Mouse (Mus musculus) adrenal gland, adult 8-10 months (tissue): Measurements from ENCODE around the gene Ctns. TPM values are rescaled to one million over a fixed set of nuclear protein-coding genes. Genes with fewer than 3 reads are reported as not detected.

Source experiments
- DNase-seq: peaks from one replicate; pipeline ENCODE4 v3.0.0; 2022
- total RNA-seq, 4 experiments: library from RNA; stranded (reverse); gene quantifications; 2 replicates each; pipeline ENCODE4 v1.2.4; 2022

Ctns gene
- total RNA-seq, 4 experiments from 2014 or later, result 15.3 to 26.2 (median 20.2) TPM

DNA sequence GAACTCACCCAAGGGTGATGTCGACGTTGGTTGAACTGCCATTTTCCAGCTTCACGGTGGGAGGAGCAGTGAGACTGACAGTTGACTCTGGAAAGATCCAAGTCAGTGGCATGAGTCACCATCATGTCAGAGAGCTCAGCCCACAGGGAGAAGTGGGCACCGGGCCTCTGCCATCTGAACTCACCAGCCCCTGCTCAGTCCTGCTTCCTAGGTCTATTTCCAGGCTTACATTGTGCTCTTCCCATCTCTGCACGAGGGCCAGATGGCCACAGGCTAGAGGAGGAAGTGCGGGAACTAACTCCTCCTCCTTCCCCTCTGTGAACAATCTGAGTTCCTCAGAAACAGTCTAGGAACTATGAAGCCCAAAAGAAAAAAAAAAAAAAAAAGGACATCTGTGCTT, 5.8 kb downstream of the Ctns start:
- no peak for DNase-seq

DNA sequence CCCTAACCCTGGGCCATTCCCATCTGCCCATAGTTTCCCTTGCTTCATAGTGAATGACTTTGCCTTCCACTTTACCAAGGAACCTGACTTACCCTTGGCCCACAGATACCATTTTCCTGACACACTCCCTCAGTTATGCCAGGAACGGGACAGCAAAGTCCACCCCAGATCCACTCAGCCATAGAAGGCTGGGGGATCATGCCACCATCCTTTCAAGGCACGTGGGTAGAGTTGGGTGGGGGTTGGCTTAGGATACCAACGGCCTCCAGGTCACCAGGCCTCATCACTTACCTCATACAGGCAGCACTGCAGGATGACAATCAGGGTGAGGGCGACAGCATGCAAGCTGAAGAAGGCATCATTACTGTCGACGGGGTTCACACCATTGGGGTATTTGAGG, 11.6 kb downstream of the Ctns start:
- no peak for DNase-seq

DNA sequence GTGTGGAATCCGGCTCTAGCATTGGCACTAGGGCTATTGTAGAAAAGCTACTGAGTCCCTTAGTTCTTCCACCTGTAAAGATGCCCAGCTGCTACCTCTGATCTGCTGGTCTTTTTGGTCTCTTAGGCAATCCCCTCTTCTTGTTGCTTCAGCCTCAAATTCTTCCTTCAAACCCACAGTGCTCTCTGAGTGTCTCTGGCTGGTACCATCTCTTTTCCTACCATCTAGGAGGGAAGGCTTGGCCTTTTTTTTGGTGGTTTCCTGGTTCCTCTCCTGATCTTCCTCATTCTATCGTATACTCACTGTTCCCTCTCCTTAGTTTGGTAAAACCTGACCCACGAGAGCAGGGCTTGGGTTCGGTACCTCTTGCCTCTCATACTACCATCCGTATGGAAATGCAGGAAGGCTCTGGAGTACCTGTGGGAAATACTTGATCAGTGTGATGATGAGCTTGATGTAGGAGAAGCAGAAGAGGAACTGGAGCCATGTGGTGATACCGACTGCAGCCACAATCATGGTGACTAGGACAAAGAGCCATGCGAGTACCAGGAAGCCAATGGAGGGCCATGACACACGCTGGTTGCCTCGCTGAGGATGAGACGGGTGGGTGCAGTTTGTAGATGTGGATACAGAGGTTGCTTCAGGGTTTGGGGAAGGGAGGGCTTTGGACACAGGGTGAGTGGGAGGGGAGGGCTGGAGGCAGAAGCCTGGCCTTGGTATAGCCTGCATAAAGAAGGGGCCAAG, 12.8 kb downstream of the Ctns start:
- no peak for DNase-seq

DNA sequence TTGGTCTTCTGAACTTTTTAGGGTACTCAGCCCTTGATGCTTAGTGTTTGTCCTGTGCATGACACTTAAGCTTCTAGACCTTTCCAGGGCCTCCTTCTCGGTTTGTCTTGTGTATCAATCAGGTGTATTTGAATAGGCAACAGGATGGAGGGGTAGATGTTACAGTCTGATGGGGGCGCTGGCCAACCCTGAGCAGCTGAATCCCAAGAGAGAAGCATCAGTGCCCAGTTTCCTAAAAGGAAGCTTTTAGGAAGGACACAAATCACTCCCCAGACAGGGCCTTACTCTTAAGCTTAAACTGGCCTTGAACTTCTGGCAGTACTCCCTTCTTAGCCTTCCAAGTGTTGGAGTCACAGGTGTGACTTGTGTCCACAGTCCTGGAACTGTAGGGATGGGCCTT, 20.9 kb downstream of the Ctns start:
- DNase-seq, result no peak

GRCm38 (mm10) chr11:73177509-73177875, 21.4 kb downstream of the Ctns start:
- peak; percentile 76 for DNase-seq

GRCm38 (mm10) chr11:73176608-73177508, 22.0 kb downstream of the Ctns start, which contains the start of the genes Emc6 and Tax1bp3:
TSS of gene Emc6 (minus strand) at chr11:73177037.
TSS of gene Tax1bp3 (plus strand) at chr11:73177083.
- DNase-seq, result peak; percentile 95

GRCm38 (mm10) chr11:73176186-73176585, 22.7 kb downstream of the Ctns start:
- DNase-seq, result no peak

DNA sequence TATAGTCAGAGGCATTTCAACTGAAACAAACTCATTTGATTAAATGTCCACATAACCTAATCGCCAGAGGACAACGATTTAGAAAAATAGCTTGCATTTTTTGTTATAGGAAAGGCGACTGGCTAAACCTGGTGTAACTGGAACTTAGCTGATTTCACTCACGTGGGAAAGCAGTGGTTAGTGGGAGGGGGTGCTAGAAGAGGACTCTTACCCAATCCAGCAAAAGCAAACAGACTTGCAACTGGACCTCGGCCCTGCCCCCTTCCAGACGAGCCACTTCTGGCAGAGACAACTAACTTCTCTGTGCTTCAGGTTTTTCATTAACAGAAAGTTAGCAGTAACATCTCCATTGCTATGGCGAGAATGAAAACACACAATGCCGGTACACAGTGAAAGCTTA, 23.2 kb downstream of the Ctns start:
- DNase-seq, result peak; percentile 30

DNA sequence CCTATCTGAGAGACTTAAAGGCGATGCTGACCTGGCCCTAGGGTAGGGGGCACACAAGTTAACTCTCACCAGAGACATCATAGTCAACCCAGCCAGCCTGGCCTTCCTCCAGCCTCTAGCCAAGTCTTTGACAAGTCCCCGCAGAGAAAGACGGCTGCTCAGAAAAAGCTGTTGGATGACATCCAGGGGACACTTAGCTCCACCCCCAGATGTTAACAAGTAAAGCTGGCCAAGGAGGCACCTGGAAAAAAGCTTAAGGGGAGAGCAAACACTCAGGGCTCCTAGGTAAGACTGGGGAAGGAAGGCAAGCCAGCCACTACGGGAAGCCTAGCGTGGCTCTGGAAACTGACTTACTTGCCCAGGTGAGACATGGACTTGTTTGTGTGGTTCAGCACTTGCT, 26.7 kb downstream of the Ctns start:
- no peak for DNase-seq

DNA sequence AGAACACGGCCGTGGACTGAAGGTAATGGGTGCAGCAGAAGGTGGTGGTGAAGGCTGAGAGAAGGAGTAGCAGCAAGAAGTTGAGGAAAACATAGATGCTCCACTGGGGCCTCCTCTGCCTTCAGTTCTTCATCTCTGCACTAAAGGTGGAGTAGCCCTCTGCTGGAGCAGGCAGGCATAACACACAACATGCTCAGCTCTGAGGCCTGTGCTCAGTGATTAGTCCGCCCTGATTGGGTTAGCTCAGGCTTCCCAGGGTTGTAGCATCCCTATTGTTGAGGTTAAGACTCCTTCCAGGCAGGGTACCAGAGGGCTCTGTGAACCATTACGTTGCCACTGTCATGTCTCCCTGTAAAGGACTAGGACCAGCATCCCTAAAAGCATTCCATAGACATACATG, 29.6 kb downstream of the Ctns start:
- DNase-seq, result no peak

DNA sequence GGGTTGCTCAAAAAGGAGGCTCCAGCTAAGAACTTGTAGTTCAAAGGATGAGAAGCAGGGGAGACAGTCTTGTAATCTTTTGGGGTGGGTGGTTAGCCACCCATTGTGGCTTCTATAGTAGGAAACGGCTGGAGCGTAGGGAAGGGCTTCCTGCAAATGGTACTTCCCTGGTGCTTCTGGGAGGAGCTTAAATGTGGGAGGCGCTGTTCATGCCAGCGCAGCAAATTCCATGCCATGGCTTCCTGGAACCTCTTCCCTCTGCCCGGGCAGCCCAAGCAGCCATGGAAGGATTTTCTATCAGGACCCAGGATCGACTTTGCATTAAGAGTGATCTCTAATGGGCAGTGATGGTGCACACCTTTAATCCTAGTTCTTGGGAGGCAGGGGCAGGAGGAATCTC, 30.3 kb downstream of the Ctns start:
- no peak for DNase-seq

DNA sequence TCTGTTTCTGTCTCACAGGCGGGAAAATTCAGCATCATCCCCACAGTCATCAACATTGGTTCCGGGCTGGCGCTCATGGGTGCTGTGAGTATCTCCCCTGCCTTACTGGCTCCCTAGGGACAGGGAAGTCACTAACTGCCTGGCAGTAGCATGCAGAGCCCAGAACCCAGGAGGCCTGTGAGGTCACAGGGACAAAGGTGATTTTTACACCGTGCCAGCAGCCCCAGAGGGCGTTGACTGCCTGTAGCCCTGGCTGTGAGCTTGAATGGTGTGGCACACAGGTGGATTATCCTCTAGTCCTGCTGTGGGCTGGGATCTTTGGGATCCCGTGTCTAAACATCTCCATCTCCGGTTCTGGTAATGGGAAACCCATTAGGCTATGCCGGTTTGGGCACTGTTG, 30.8 kb downstream of the Ctns start:
- no peak for DNase-seq

DNA sequence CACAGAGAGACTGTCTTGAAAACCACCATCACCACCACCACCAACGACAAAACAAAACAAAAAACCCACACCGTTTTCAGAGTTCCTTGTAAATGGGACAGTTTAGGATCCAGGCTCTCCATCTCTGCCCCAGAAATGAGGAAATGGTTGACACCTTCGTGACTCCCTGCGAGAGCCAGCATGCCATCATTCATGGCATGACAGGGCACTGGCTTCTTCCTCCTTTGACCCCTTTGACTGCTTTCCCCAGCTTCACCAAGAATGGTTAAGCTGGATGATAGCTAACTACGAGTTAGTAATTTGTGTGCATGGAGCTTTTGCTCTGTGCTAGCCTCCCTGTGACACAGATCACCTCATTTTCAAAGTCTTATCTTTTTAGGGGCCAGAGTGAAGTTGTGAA, 36.6 kb downstream of the Ctns start:
- DNase-seq, result no peak

DNA sequence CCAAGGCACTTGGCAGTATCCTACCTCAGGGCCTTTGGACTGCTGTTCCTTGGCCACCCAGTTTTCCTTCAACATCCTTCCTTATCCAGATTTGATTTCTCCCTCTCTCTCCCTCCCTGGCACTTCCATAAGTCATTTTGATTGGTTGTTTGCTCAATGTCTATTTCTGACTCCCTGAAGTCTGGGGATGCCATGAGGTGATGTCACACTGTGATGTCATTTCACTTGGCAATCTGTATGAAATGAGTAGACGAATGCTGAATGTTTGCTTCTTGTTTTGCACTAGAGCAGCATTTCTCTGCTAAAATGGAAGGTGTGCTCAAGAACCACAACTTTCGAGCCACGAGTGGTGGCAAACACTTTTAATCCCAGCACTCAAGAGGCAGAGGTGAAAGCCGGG, 37.2 kb downstream of the Ctns start:
- DNase-seq, result no peak

GRCm38 (mm10) chr11:73160811-73161200, 38.0 kb downstream of the Ctns start:
- no peak for DNase-seq

GRCm38 (mm10) chr11:73159957-73160810, 38.7 kb downstream of the Ctns start, which contains the start of gene P2rx5:
TSS of gene P2rx5 (plus strand) at chr11:73160421.
- DNase-seq, result no peak

DNA sequence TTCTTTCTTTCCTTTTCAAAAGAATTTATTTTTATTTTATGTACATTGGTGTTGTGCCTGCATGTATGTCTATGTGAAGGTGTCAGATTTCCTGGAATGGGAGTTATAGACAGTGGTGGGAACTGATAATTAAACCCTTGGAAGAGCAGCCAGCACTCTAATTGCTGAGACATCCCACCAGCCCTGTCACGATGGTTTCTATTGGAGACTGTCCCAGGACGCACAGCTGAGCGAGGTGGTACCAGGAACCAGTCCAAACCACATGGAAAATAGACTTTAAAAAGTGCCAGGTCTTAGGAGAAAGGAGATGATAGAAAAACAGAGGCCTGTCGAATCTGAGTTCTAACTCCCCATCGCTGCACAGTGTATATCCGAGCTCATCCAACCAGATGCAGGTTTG, 43.8 kb downstream of the Ctns start:
- DNase-seq, result no peak

GRCm38 (mm10) chr11:73148209-73148608, 50.6 kb downstream of the Ctns start:
- DNase-seq, result peak; percentile 42

DNA sequence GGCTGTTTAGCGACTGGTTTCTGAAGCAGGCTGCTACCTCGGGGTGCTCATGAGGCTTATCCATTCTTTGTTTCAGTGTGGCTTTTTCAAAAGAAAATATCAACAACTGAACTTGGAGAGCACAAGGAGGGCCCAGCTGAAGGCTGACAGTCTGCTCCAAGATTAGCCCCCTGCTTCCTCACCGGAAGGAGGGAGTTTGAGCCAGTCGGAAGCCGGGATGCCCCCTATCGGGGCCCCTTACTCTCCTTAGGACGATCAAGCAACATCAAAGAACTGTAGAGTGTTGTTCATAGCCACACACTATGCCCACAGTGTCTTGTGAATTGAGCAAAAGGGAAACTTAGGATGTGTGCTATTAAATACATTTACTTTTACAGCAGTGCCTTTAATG, 51.9 kb downstream of the Ctns start:
- DNase-seq, result no peak

DNA sequence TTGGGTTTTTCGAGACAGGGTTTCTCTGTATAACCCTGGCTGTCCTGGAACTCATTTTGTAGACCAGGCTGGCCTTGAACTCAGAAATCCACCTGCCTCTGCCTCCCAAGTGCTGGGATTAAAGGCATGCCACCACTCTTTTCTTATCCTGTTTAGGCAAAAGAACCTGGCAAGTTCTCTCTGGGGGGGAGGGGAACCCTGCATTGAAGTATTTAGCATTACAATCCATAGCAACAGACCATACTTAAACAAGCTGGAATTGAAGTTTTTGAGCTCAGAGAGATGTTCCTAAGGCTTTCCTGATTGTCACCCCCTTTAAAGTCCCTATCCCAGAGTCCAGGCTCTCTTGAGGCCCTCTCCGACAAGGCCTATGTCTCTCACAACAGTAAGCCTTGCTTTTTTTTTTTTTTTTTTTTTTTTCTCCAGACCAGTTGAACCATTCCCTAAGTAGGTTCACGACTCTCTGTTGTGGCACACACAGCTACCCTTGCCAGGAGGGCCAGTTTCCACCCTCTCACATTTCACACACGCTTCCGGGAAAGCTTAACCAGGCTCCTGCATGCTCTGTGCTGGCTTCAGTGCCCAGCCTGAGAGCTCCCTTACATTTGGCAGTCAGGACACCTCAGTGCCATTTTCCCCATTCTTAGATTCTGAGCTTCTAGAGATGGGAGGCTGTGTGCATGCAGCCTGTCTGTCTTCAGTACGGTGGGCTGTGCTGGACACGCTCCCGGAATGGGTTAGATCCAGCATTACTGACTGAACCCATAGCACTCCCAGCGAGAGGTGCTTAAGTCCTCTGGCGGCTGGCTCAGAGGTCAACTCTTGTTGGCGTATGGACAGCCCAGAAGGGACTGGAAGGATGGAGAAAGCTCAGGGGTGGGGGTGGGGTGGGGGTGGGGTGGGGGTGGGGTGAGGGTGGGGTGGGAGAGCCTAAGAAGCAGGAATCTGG, 52.5 kb downstream of the Ctns start:
- DNase-seq, result no peak

GRCm38 (mm10) chr11:73144261-73144681, 54.6 kb downstream of the Ctns start:
- peak; percentile 12 for DNase-seq
